8 mouse cellular contexts compared by ENCODE assay signal in the genomic region with DNA sequence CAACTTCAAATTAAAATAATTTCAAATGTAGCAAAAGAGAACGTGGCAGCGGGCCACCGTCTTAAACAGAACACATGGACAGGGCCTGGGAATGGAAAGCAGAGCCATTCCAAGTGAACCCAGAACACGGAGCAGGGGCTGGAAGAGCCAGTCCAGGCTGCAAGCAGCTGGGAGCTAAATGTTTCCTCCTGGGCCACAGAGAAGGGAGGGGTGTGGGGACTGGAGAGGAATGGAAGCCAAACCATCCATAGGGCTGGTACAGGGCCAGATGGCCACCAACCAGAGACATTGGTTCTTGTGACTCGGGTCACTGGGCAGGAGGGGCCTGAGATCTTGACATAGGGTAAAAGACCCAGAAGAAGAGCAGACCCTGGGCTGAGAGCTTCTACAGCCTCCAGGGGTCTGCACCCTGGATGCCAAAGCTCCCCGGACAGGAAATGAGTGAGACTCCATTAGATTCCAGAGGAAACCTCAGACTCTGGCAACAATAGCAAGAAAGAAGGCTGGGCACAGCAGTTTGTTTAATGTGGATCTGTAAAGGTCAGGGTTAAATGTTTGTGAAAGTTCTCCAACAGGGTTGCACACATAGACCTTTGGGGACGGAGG.
A peak's percentile ranks its signal among the peaks of the same experiment; 100 is the strongest.
DNase-seq lines count a peak whose midpoint lies in the region; ATAC-seq lines count a peak whose summit lies in the region.

No protein-coding gene starts in this region.

- WGBS in hindbrain, embryonic 14.5 days: 47% methylated on average over 7 of the region's 7 CpGs
- WGBS in midbrain, embryonic 11.5 days: 56% methylated on average over 7 of the region's 7 CpGs

- DNase-seq in frontal cortex, postnatal 25 days (ENCODE audit: low spot score in 2 of 2): no peak
- peak; percentile 66 to 79 for DNase-seq in cerebellum, postnatal 14 days
- peak; percentile 54 to 61 for DNase-seq in gastrocnemius, adult 8-10 months (ENCODE audit: low spot score in 2 of 2)
- peak; percentile 33 for DNase-seq in hindbrain, embryonic 14.5 days (ENCODE audit: low spot score)
- DNase-seq in layer of hippocampus, postnatal 14 days (ENCODE audit: low spot score in 2 of 2): peak; percentile 29 to 60
- DNase-seq in midbrain, embryonic 11.5 days (ENCODE audit: low spot score, missing footprints): peak; percentile 93

- H3K27ac ChIP-seq in hindbrain, embryonic 14.5 days: peak overlapping the region; percentile 57
- H3K27ac ChIP-seq in midbrain, embryonic 11.5 days (ENCODE audit: low read depth, low read length): peak overlapping the region; percentile 45

- H3K9me3 ChIP-seq in hindbrain, embryonic 14.5 days (ENCODE audit: control insufficient read depth, low read length): no peaks in the 10 kb centered on the region
- no peaks in the 10 kb centered on the region for H3K9me3 ChIP-seq in midbrain, embryonic 11.5 days (ENCODE audit: control insufficient read depth, low read length)

- no peak overlapping the region for H3K4me3 ChIP-seq in hindbrain, embryonic 14.5 days (replicated peaks; ENCODE audit: low read length)
- no peak overlapping the region for H3K4me3 ChIP-seq in midbrain, embryonic 11.5 days (ENCODE audit: low read depth, low read length)

- no peak overlapping the region for H3K4me2 ChIP-seq in hindbrain, embryonic 14.5 days (replicated peaks)
- H3K4me2 ChIP-seq in midbrain, embryonic 11.5 days: no peak overlapping the region

- H3K4me1 ChIP-seq in hindbrain, embryonic 14.5 days (replicated peaks; ENCODE audit: control insufficient read depth, insufficient read depth, low read length): peaks cover 6% of the 10 kb centered on the region
- peaks cover 19% of the 10 kb centered on the region; the same call in 1 of the 2 replicates for H3K4me1 ChIP-seq in midbrain, embryonic 11.5 days (ENCODE audit: control insufficient read depth, insufficient read depth, low read length)

- H3K9ac ChIP-seq in hindbrain, embryonic 14.5 days: no peak overlapping the region
- H3K9ac ChIP-seq in midbrain, embryonic 11.5 days (ENCODE audit: low read length): peak overlapping the region; percentile 27; the same call in 1 of the 2 replicates

- no peaks in the 10 kb centered on the region for H3K36me3 ChIP-seq in hindbrain, embryonic 14.5 days (replicated peaks; ENCODE audit: control insufficient read depth, insufficient read depth)
- H3K36me3 ChIP-seq in midbrain, embryonic 11.5 days (ENCODE audit: control insufficient read depth, insufficient read depth, low read length): no peaks in the 10 kb centered on the region

- H3K27me3 ChIP-seq in hindbrain, embryonic 14.5 days (ENCODE audit: control insufficient read depth, insufficient read depth, low read length): no peaks in the 10 kb centered on the region
- no peaks in the 10 kb centered on the region for H3K27me3 ChIP-seq in midbrain, embryonic 11.5 days (ENCODE audit: control insufficient read depth, insufficient read depth, low read length)

- peak; percentile 65 for ATAC-seq in frontal cortex, adult (ENCODE audit: low TSS enrichment)
- ATAC-seq in hindbrain, embryonic 14.5 days (ENCODE audit: low FRiP score): peak; percentile 84; the same call in 1 of the 2 replicates
- ATAC-seq in midbrain, embryonic 11.5 days (ENCODE audit: low FRiP score): peak; percentile 87
- no peak for ATAC-seq in inflammation-experienced regulatory T-cells, adult 6 months

Comparison
In these comparisons a context has a peak if more than half of its experiments do, and no peak if none do; other contexts are left out.
1. DNase-seq: peak in cerebellum, postnatal 14 days (2 of 2), gastrocnemius, adult 8-10 months (2 of 2), hindbrain, embryonic 14.5 days (single experiment), layer of hippocampus, postnatal 14 days (2 of 2) and midbrain, embryonic 11.5 days (single experiment); none in frontal cortex, postnatal 25 days (0 of 2).